Mouse (Mus musculus) activated CD4-positive, CD25-positive, alpha-beta regulatory T cell, adult 4 months (primary cell): ENCODE measurements around the gene Ccdc122. TPM values are rescaled to one million over a fixed set of nuclear protein-coding genes. Genes with fewer than 3 reads are reported as not detected.
A peak's percentile ranks its signal among the peaks of the same experiment; 100 is the strongest.
"Not testable (repeated sequence)": the region's sequence is repeated elsewhere in the genome, so short reads cannot be mapped to it uniquely, and the experiment has no call there.

ENCODE experiments used
- ATAC-seq: one replicate; pipeline ENCODE4 v1.8.0; 2017
- polyA plus RNA-seq, 2 experiments: library from polyadenylated mRNA; unstranded; fragments of 100-300 nt; shearing (Covaris generic); gene quantifications; one replicate each; pipeline ENCODE4 v1.2.1; 2017

Gene Ccdc122
- 1 to 10 TPM; 2.7 to 2.8 TPM for polyA plus RNA-seq

DNA sequence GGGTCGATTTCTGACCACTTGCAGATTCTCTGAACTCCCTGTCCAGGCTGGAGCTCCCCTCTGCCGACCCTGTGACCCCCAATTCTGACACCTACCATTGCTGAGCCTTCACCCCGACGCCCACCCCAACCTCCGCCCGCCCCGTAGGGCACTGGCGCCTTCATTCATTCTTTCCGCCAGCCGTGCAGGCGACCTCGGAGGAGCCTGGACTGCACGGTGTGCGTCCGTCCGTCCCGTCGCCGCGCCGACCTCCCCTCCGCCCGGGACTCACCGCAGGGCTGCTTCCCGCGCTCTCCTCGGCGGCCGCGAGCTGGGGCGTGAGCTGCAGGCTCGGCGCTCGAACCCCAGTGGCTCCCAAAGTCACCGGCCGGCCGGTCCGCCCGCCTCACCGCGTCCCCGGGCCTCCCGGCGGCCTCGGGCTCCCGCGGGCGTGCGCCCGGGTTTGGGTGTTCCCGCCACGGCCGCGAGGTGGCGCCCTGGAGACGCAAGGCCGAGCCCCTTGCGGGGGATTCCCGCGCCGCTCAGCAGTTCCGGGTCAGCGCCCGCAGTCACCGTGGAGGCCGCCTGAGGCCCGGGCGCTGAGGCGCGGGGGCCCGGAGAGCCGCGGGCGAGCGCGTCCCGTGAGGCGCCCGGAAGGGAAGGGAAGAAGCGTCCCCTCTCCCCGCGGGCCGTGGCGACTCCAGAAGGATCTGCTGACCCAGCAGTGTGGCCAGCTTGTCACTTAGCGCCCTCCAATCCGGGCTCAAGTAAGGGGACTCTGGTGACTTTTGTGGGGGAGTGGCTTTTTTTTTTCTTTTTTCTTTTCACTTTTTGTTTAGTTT lies at the start of gene Ccdc122, which contains the start of gene Lacc1:
Gene Ccdc122, plus strand, starts transcription at position 547 of the 821 bp plus-strand sequence.
Gene Lacc1, minus strand, starts transcription at position 679 of the 821 bp plus-strand sequence.
- peak; percentile 93 for ATAC-seq

DNA sequence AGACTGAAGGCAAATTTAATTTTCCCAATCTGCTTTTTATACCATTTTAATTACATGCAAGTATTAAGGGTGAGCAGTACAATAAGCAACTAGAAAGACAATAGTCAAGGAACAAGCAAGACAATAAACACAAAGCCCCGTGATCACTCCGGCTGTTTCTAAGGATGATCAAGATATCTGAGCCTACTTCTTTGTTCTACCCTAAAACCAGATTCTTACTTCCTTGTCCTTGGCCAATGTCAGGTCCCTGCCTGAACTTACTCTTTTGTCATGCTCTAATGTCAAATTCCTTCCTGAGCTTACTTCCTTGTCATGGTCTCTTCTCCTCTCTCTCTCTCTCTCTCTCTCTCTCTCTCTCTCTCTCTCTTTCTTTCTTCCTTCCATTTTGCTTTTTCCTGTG lies 46.2 kb upstream of the Ccdc122 start:
- ATAC-seq, result not testable (repeated sequence)

DNA sequence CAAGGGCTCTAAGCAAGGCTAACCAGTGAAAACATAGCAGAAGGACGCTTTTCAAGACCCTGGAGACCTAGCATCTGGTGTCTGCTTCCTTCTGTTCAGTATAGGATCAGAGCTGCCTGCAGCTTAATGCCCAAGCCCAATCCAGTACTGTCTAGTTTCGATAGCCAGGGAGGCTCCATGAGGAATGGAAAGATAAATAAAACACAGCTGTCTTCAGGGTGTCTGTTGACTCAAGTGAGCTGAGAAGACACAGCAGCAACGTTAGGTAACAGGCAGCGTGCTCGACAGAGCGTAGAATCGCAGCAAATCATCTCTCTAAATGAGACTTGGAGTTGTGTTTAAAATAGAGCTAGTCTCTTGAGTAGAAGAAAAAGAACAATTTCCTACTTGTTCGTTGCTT lies 31.8 kb upstream of the Ccdc122 start:
- ATAC-seq, result no peak

- no peak for ATAC-seq
These were observed 31.0 kb upstream of the Ccdc122 start for GRCm38 (mm10) chr14:77005566-77005965.

- ATAC-seq, result peak; percentile 28
These were observed 28.3 kb upstream of the Ccdc122 start for GRCm38 (mm10) chr14:77008238-77008637.

GRCm38 (mm10) chr14:77011804-77012203 lies 24.8 kb upstream of the Ccdc122 start:
- ATAC-seq, result peak; percentile 52

DNA sequence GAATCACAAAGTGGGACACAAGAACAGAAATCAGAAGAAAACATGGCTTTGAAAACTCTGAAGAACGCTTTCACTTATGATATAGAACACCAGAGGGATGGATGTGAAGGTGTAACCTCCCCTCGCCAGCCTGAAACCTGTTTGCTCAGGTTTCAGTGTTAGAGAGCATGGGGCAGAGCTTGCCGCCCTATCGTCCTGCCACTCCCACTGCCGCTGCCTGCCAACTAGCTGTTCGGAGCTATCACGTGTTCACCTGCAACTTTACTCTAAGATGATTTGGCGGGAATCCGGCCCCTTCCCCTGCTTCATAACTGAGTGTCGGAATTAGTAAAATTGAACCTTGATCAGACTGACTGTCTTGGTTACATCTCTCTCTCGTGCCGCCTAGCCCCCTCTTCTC lies 19.8 kb upstream of the Ccdc122 start:
- not testable (repeated sequence) for ATAC-seq

DNA sequence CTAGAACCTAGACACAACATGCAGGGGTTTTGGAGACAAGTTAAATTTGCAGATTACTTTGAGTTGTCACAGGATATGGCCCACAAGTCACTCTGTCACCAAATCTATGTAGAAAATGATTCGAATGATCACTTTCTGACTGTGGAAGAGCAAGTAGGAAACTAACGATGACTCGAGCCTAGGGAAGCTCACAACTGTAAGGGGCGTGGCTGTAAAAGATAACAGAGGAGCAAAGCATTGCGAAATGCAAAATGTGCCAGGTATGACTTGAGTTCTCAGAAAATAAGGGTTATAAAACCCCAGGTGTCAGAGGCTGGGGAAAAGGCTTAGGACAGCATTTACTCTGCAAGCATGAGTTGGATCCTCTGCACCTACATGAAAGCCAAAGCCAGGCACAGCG lies 19.4 kb upstream of the Ccdc122 start:
- ATAC-seq, result no peak

DNA sequence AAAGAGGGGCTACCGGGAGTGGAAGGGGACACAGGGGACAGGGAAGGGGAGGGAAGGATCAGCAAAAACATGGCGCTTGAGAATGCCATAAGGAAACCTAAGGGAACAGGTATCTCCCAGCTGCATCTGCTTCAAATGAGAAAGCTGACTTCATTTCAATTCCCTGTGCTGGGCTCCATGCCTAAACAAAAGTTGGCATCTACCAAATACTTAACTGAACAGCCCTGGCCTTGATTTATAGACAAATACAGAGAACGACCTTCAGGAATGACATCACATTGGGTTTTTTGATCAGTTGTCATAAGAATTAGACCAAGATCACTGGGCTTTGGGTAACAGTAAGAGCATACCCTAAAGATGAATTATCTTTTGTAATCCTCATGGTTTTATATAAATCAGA lies 12.1 kb upstream of the Ccdc122 start:
- ATAC-seq, result no peak

DNA sequence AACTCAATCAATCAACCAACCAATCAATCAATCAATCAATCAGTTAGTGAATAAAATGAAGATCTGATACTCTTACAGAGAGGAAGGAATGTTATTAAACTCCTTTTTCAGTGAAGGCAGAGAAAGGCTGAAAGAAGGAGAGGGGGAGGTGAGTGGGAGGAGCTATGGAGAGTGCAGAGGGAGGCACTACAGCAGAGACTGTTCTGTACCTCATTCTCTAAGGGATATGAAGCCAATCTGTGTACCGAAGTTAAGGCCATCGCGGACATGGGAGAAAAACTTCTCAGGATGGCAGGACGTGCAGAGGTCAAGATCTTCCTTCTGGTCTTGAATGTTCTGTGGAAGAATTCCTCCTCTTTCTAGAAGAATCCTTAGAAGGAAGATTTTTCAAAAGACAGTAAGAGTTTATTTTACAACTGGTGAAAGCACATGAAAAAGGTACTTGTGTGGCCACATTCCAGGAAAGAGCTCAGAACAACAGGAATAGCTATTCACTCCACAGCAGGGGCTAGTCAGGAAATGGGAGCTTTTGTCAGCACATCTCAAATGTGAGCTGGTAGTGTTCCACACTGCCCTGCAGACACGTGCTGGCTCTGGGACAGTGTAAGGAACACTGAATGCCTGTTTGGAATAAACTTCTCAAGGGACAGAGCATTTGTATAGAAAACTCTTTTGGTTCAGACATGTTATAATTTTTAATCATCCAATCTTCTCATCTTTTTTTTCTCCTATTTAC lies 7.1 kb upstream of the Ccdc122 start:
- ATAC-seq, result no peak

DNA sequence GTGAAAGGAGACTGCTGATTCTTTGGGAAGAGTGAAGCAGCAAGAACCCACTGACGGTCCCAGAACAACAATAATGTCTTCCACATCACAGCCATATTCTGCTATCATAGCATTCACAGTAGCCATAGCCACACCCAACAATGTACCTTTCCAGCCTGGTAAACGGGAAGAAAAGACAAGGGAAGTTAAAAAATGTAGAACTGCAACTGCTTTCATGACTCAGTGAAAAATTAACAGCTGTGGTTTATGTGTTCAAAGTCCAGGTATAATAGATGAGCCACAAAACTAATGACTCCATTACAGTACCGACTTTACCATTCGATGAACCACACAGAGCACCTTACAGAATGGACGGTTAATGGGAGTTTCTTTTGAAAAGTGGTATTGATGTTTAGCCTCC lies 5.8 kb upstream of the Ccdc122 start:
- no peak for ATAC-seq

- no peak for ATAC-seq
These were observed 4.1 kb upstream of the Ccdc122 start for GRCm38 (mm10) chr14:77032433-77032832.

- no peak for ATAC-seq
These were observed 3.2 kb upstream of the Ccdc122 start for GRCm38 (mm10) chr14:77033391-77033790.

- ATAC-seq, result no peak
These were observed 2.2 kb upstream of the Ccdc122 start for GRCm38 (mm10) chr14:77034175-77034915.

DNA sequence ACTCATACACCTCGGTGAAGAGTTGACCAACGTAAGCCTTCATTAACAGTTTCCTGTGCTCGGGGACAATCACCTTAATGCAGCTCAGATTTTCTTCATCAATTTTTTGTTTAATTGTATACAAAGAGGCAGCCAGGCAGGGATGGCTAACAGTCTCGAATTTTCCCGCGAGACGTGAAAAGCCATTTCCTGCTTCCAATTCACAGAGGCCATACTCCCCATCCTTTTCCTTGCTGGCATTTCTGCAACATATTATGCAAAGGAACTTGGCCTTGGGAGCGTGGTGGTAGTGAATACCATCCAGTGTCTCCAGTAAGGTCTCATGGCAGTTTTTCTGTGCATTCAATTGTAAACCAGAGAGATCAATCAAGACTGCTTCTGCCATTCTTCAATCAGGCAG lies 1.6 kb upstream of the Ccdc122 start:
- ATAC-seq, result no peak

GRCm38 (mm10) chr14:77037330-77037729 lies 758 bp downstream of the Ccdc122 start:
- no peak for ATAC-seq

- no peak for ATAC-seq
These were observed 1.4 kb downstream of the Ccdc122 start for GRCm38 (mm10) chr14:77037832-77038425.

GRCm38 (mm10) chr14:77053288-77053687 lies 16.7 kb downstream of the Ccdc122 start:
- ATAC-seq, result no peak

DNA sequence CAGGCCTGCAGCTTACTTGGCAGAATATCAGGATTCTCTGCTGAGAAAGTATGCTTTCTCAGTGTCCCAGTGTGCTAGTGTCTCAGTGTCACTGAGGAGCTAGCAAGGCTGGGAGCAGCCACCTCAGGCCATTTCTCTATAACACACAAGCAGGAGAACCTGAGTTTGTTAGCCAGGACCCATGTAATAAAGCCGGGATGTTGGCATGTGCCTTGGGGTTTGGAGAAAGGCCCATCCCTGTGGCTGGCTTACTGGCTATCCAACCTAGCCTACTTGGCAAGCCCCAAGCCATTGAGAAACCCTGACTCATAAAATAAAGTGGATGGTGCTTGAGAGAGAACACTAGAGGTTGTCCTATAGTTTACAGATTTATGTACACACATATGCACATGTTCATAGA lies 32.8 kb downstream of the Ccdc122 start:
- no peak for ATAC-seq

DNA sequence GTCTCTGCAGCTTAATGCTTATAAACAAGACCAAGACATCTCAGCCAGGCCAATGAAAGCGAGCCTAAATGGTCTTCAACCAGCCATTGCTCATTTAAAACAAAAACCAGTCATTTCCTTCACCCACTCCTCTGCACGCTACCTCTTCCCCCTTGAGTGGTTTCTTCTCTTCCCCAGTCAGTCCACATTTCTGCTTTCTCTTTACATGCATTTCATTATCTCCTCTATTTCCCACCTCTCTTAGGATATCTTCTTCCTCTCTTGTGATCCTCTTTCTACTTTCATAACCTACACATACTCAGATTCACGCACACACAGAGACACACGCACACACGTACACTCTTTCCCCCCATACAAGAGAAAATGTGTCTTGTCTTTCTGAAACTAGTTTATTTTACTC lies 44.7 kb downstream of the Ccdc122 start:
- ATAC-seq, result no peak

DNA sequence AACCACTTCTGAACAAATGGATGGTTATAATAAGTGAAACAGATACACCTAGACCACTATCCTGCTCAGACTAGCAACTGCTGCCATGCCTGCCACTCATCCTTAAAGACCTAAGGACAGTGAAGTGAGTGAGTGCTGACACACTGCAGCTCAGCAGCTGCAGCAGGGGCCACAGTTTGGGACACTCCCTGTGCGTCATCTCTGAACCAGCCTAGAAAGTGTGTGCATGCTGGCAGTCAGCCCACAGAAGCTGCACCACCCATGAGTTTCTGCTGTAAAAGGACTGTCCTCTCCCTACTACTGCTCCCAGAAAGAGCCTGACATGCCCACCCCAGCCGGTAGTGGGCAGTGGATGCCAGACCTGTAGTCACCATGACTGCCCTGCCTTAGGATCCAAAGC lies 63.7 kb downstream of the Ccdc122 start:
- no peak for ATAC-seq

DNA sequence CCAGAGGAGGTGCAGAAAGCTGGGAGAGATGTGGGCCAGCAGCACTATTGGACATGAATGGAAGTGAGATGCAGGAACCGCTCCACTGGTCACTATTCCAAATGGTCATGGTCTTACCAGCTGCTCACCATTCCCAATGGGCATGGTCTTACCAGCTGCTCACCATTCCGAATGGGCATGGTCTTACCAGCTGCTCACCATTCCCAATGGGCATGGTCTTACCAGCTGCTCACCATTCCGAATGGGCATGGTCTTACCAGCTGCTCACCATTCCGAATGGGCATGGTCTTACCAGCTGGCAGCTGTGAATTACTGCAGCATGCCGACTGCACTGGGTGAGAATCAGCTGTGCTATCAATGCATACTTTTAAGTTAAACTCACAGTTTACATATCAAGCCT lies 74.0 kb downstream of the Ccdc122 start:
- ATAC-seq, result not testable (repeated sequence)

GRCm38 (mm10) chr14:77130612-77131011 lies 94.0 kb downstream of the Ccdc122 start:
- ATAC-seq, result no peak
